8 mouse cellular contexts compared by ENCODE assay signal in genomic region chr8:13506849-13507248, GRCm38 (mm10). TPM values are rescaled to one million over a fixed set of nuclear protein-coding genes. Genes with fewer than 3 reads are reported as not detected.
DNase-seq lines count a peak whose midpoint lies in the region; ATAC-seq lines count a peak whose summit lies in the region.

No protein-coding gene starts in this region.

- WGBS in midbrain, embryonic 11.5 days = 59% methylated on average over 4 of the region's 4 CpGs

- no peak overlapping the region for H3K9ac ChIP-seq in midbrain, embryonic 11.5 days (ENCODE audit: low read length)

- no peak overlapping the region for H3K4me2 ChIP-seq in midbrain, embryonic 11.5 days

- no peaks in the 10 kb centered on the region for H3K27me3 ChIP-seq in midbrain, embryonic 11.5 days (ENCODE audit: control insufficient read depth, insufficient read depth, low read length)

- no peaks in the 10 kb centered on the region for H3K4me1 ChIP-seq in midbrain, embryonic 11.5 days (ENCODE audit: control insufficient read depth, insufficient read depth, low read length)

- no peaks in the 10 kb centered on the region for H3K36me3 ChIP-seq in midbrain, embryonic 11.5 days (ENCODE audit: control insufficient read depth, insufficient read depth, low read length)

- ATAC-seq in hematopoietic stem cell, adult 5-6 weeks (replicated peaks in 1 of 2; ENCODE audit: insufficient read depth in 1 of 2, low FRiP score in 2 of 2, low TSS enrichment in 1 of 2, low read depth in 1 of 2, poor library complexity in 2 of 2, severe bottlenecking in 2 of 2) = peak; percentile 60 to 68
- ATAC-seq in midbrain, embryonic 11.5 days (ENCODE audit: low FRiP score) = no peak
- no peak for ATAC-seq in erythroblast, adult 5-6 weeks (replicated peaks; ENCODE audit: low FRiP score, poor library complexity, severe bottlenecking)

- H3K27ac ChIP-seq in midbrain, embryonic 11.5 days (ENCODE audit: low read depth, low read length) = no peak overlapping the region

- H3K4me3 ChIP-seq in midbrain, embryonic 11.5 days (ENCODE audit: low read depth, low read length) = no peak overlapping the region

- no peaks in the 10 kb centered on the region for H3K9me3 ChIP-seq in midbrain, embryonic 11.5 days (ENCODE audit: control insufficient read depth, low read length)

- peak; percentile 76 to 78 for DNase-seq in cerebellum, postnatal 10 days
- no peak for DNase-seq in cerebellum, adult 9-10 months
- DNase-seq in adrenal gland, postnatal 25 days = peak; percentile 99
- peak; percentile 84 for DNase-seq in lung, postnatal 10 days
- peak; percentile 87 for DNase-seq in urinary bladder, postnatal 14 days (ENCODE audit: low spot score)
- DNase-seq in midbrain, embryonic 11.5 days (ENCODE audit: low spot score, missing footprints) = no peak

RNA-seq across cellular contexts. Expression of gene Gas6, which starts 12.6 kb away (rescaled TPM):
- 99.3 and 166 TPM in 2 replicates for total RNA-seq in adrenal gland, postnatal 25 days (2021)
- 14.1 and 17.4 TPM in 2 replicates for total RNA-seq in hematopoietic stem cell, adult 5-6 weeks (2017)
- polyA plus RNA-seq in midbrain, embryonic 11.5 days (2014; fragmentation: Nextera tagmentation; extraction: Ambion mirVana) = 7.8 and 8.8 TPM in 2 replicates
- total RNA-seq in erythroblast, adult 5-6 weeks (2015; ENCODE audit: low replicate concordance) = not detected in 2 replicates
- 0.09 and 3.1 TPM in 2 replicates for total RNA-seq in erythroblast, adult 5-6 weeks (2017; ENCODE audit: low replicate concordance)

RNA-seq across cellular contexts. Expression of gene 1700029H14Rik, which starts 55.4 kb away (rescaled TPM):
- not detected in 2 replicates for total RNA-seq in adrenal gland, postnatal 25 days (2021)
- 0.38 TPM in 1 of 2 replicates, not detected in the other for total RNA-seq in hematopoietic stem cell, adult 5-6 weeks (2017)
- polyA plus RNA-seq in midbrain, embryonic 11.5 days (2014; fragmentation: Nextera tagmentation; extraction: Ambion mirVana) = not detected in 2 replicates
- total RNA-seq in erythroblast, adult 5-6 weeks (2015; ENCODE audit: low replicate concordance) = not detected in 2 replicates
- total RNA-seq in erythroblast, adult 5-6 weeks (2017; ENCODE audit: low replicate concordance) = not detected in 2 replicates

Comparison
In these comparisons a context has a peak if more than half of its experiments do, and no peak if none do; other contexts are left out.
1. DNase-seq: peak in cerebellum, postnatal 10 days (2 of 2), adrenal gland, postnatal 25 days (single experiment), lung, postnatal 10 days (single experiment) and urinary bladder, postnatal 14 days (single experiment); none in cerebellum, adult 9-10 months (single experiment) and midbrain, embryonic 11.5 days (single experiment).
2. ATAC-seq: peak in hematopoietic stem cell, adult 5-6 weeks (2 of 2); none in midbrain, embryonic 11.5 days (single experiment) and erythroblast, adult 5-6 weeks (single experiment).